ENCODE assay signal across 9 mouse cellular contexts in the genomic region with DNA sequence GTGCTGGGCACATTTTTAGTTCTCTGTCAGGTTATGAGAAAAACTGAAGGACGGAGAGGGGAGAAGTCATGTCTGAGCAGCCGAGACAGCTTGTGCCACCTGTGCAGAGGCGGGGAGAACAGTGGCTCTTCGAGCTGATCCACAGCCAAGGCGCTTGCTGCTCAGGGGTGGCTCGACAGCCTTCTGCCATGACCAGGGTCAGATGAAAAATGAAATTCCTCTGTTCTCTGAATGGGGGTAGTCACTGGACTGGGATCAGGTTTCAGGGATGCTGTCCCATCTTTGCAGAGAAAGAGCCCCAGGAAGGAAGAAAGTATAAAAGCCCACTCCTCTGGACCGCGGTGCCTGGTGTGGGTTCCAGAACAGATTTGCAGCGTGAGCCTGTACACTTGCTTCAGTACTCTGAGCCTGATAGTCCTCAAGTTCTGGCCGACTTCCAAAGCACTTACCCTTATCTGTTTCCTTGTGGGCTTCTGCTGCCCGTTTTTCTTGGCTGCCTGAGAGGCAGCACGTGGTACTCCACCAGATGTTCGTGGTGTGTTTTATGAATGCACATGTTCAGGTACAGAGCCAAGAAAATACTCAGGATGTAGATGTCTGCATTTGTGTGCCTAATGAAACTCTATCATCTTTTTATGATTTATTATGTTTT. TPM values are rescaled to one million over a fixed set of nuclear protein-coding genes. Genes with fewer than 3 reads are reported as not detected.
DNase-seq lines count a peak whose midpoint lies in the region; ATAC-seq and TF ChIP-seq lines count a peak whose summit lies in the region.
"Had no signal": no experiment of that assay in that cellular context is flagged by ENCODE, and none has a peak within 500 bp of the region (broad histone marks: within the 10 kb centered on the region; RNA-seq: fewer than 3 reads in every experiment).

No protein-coding gene starts in this region.

- no peaks in the 10 kb centered on the region for H3K36me3 ChIP-seq in kidney, embryonic 16.5 days (ENCODE audit: insufficient read depth, low read length)
- no peaks in the 10 kb centered on the region for H3K36me3 ChIP-seq in myocyte (ENCODE audit: control insufficient read depth, insufficient read depth)

- H3K9me3 ChIP-seq in kidney, embryonic 16.5 days (ENCODE audit: low read length) = no peaks in the 10 kb centered on the region

- no peak for DNase-seq in kidney, adult 8-10 months
- DNase-seq in adrenal gland, postnatal 14 days = peak; percentile 72
- peak; percentile 60 for DNase-seq in kidney, postnatal 10 days
- no peak for DNase-seq in layer of hippocampus, adult 9-11 months
- no peak for DNase-seq in left cerebral cortex, adult 18-20 months (ENCODE audit: low spot score in 2 of 2)

- H3K9ac ChIP-seq in kidney, embryonic 16.5 days (replicated peaks; ENCODE audit: low read length) = no peak overlapping the region

- peaks cover 10% of the 10 kb centered on the region; the same call in 1 of the 2 replicates for H3K4me1 ChIP-seq in kidney, embryonic 16.5 days (ENCODE audit: insufficient read depth, low read length)

- H3K27ac ChIP-seq in kidney, embryonic 16.5 days (ENCODE audit: low read length) = no peak overlapping the region

- no peak overlapping the region for H3K4me3 ChIP-seq in kidney, embryonic 16.5 days (ENCODE audit: low read length)
- H3K4me3 ChIP-seq in myocyte = no peak overlapping the region

- no peaks in the 10 kb centered on the region for H3K79me2 ChIP-seq in myocyte (ENCODE audit: control insufficient read depth, insufficient read depth)

- ATAC-seq in kidney, embryonic 16.5 days (ENCODE audit: low FRiP score, low TSS enrichment) = peak; percentile 85
- peak; percentile 25; the same call in 1 of the 2 replicates for ATAC-seq in granulocyte monocyte progenitor cell, adult 5-6 weeks (replicated peaks; ENCODE audit: poor library complexity, severe bottlenecking)
- ATAC-seq: Patski had no signal

- H3K4me2 ChIP-seq in kidney, embryonic 16.5 days (replicated peaks; ENCODE audit: low read depth, low read length) = no peak overlapping the region; the same call in 1 of the 2 replicates
- H3K4me2 ChIP-seq in myocyte (ENCODE audit: low read depth) = no peak overlapping the region

- H3ac ChIP-seq in myocyte (ENCODE audit: control insufficient read depth, insufficient read length) = no peak overlapping the region

- no peak for TF ChIP-seq POLR2A in myocyte (IDR thresholded peaks at IDR 0.05; ENCODE audit: insufficient read length, low read depth)

- 33% methylated on average over 13 of the region's 13 CpGs for WGBS in kidney, embryonic 16.5 days

- no peaks in the 10 kb centered on the region for H3K27me3 ChIP-seq in kidney, embryonic 16.5 days (ENCODE audit: insufficient read depth, low read length)
- peaks cover 4% of the 10 kb centered on the region for H3K27me3 ChIP-seq in myocyte (ENCODE audit: control insufficient read depth, insufficient read depth, insufficient read length)
- H3K27me3 ChIP-seq: Patski had no signal

TF ChIP-seq in myocyte, 11 proteins besides CTCF, POLR2A, EP300 and RAD21:
- TF ChIP-seq MYOG (IDR thresholded peaks at IDR 0.05; ENCODE audit: control insufficient read depth in 1 of 3, insufficient read depth in 1 of 3, insufficient read length in 2 of 3, low read depth in 2 of 3) (no peak), USF1 (IDR thresholded peaks at IDR 0.05; ENCODE audit: low read depth) (peak; percentile 63)

RNA-seq across cellular contexts. Expression of gene Ak4, which starts 20.8 kb away (rescaled TPM):
- 21.0 and 23.8 TPM in 2 replicates for polyA plus RNA-seq in kidney, embryonic 16.5 days (2015; fragmentation: Nextera tagmentation; extraction: Ambion mirVana)
- 2.9 and 7.2 TPM in 2 replicates for total RNA-seq in adrenal gland, postnatal 14 days (2021)
- total RNA-seq in granulocyte monocyte progenitor cell, adult 5-6 weeks (2014; fragmentation: Nextera tagmentation) = 10.6 and 12.3 TPM in 2 replicates
- total RNA-seq in granulocyte monocyte progenitor cell, adult 5-6 weeks (2017) = 27.4 and 37.0 TPM in 2 replicates
- 0.68 TPM for polyA plus RNA-seq in myocyte (2012; fragmentation: generic; extraction: Trizol)
- total RNA-seq in left cerebral cortex, adult 18-20 months (2021) = 10 to 100 TPM; 40.4 to 55.9 TPM

RNA-seq across cellular contexts. Expression of gene Dnajc6, which starts 56.6 kb away (rescaled TPM):
- 1.8 and 2.2 TPM in 2 replicates for polyA plus RNA-seq in kidney, embryonic 16.5 days (2015; fragmentation: Nextera tagmentation; extraction: Ambion mirVana)
- total RNA-seq in adrenal gland, postnatal 14 days (2021) = 3.9 and 8.3 TPM in 2 replicates
- total RNA-seq in granulocyte monocyte progenitor cell, adult 5-6 weeks (2014; fragmentation: Nextera tagmentation) = 7.3 and 12.5 TPM in 2 replicates
- total RNA-seq in granulocyte monocyte progenitor cell, adult 5-6 weeks (2017) = 15.4 and 24.3 TPM in 2 replicates
- 0.07 TPM for polyA plus RNA-seq in myocyte (2012; fragmentation: generic; extraction: Trizol)
- total RNA-seq in left cerebral cortex, adult 18-20 months (2021) = 100 to 1,000 TPM; 306 to 307 TPM

Comparison
In these comparisons a context has a peak if more than half of its experiments do, and no peak if none do; other contexts are left out.
1. DNase-seq: peak in adrenal gland, postnatal 14 days (single experiment) and kidney, postnatal 10 days (single experiment); none in kidney, adult 8-10 months (0 of 2), layer of hippocampus, adult 9-11 months (single experiment) and left cerebral cortex, adult 18-20 months (0 of 2).
2. RNA of gene Dnajc6, which starts 56.6 kb away (total RNA-seq): 306 to 307 TPM in left cerebral cortex, adult 18-20 months; 7.3 to 24.3 TPM in granulocyte monocyte progenitor cell, adult 5-6 weeks and 3.9 to 8.3 TPM in adrenal gland, postnatal 14 days; every median in the first group is over 10 times any median in the second.